Mouse (Mus musculus): ENCODE results near the gene Hectd1.

DNA sequence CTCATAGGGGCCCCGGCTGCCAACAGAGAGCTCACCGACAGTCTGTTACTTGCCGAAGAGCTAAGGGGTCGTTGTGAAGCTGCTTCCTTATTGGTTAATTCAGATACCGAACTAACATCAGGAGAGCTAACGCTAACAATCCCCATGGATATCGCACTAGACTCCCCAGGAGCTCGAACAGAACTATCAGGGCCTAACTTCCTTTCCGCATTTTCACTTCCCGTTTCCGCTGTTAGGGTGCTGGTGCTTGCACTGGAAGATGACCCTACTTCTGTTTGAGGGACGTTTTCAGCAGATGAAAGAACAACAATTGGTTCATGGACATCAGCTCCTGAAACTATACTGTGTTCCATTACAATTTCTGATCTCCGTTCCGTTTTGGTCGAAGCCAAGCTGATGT is 60.6 kb downstream of the Hectd1 start:
- no peak for TF ChIP-seq CTCF (IDR thresholded peaks at IDR 0.05; ENCODE audit: control insufficient read depth, insufficient read depth, low read length)
- TF ChIP-seq POLR2A (IDR thresholded peaks at IDR 0.05; ENCODE audit: borderline replicate concordance, control insufficient read depth, low read depth, low read length): no peak
